Mouse (Mus musculus) thymus, postnatal 25 days (tissue): ENCODE data around the gene Gm12184.
A peak's percentile ranks its signal among the peaks of the same experiment; 100 is the strongest.
"Not testable (repeated sequence)": the region's sequence is repeated elsewhere in the genome, so short reads cannot be mapped to it uniquely, and the experiment has no call there.

Experiments used
- DNase-seq: peaks from one replicate; pipeline ENCODE4 v3.0.0; 2022

Gm12184 gene

DNA sequence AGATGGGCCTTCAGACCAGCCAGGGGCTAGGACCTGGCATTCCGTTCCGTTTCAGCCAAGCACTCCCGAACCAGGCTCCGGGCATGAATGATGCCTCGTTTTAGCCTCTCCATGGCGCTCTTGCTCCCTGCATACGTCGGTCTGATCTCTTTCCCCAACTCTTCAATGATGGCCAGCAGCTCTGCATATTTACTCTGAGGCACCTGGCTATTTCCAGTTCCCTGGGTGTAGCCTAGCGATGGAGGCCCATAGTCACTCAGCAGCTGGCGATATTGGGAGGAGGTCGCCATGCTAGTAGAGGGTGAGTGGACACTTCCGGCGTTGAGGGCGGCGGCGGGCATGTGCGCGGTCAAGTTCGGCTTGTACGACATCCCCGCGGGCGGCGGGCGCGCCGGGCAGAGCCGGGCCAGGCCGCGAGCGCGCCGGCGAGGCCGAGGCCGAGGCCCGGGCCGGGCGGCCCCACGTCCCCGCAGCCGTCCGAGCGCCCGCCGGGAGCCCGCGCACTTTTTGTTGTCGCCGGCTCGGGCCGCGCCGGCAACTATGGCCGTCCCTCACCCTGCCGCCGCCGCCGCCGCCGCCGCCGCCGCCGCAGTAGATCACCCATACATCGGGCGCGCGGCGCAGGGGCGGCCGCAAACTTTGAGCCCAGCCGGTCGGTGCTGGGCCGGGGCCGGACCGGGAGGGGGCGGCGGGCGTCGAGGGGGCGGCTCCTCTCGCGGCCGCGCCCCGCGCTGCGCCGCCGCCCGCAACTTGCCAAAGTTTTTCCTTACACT is at the start of gene Gm12184, which contains the start of gene Trim7:
Gene Gm12184 (minus strand): TSS at position 677 of the 773 bp plus-strand sequence.
Gene Trim7 (plus strand): TSS at position 162 of the 773 bp plus-strand sequence.
- DNase-seq = not testable (repeated sequence)

DNA sequence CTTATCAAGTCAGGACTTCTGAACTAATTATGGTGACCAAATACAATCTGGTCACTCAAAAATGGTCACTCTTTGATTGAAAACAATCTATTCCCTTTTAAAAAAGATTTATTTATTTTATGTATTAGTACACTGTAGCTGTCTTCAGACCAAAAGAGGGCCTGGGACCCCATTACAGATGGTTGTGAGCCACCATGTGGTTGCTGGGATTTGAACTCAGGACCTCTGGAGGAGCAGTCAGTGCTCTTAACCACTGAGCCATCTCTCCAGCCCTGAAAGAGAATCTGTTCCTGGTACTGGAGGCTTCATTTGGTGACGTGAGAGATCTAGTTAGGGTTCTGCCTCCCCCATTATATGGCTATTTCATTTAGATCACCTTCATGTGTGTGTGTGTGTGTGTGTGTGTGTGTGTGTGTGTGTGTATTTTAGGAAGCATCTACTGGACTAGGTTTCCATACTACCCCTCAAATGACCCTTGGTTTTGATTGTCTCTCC is 48.9 kb upstream of the Gm12184 start:
- DNase-seq = not testable (repeated sequence)

DNA sequence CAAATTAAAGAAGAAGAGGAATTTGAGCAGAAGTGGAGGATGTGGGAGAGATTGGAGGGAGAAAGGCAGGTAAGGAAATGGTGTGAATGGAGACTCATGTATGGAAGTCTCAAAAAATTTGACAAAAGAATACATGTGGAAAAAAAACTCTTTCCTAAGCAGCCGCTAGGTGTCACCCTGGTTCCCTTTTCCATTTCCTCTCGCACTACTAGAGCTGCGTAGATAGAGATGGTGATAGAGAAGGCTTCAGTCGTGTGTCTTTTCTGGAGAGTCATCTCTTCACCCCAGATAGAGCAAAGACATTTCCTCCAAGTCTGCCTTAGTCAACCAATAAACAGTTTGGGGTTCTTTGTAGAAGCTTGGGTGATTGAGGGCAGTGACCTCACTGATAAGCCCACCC is 48.0 kb upstream of the Gm12184 start:
- DNase-seq = peak; percentile 76

DNA sequence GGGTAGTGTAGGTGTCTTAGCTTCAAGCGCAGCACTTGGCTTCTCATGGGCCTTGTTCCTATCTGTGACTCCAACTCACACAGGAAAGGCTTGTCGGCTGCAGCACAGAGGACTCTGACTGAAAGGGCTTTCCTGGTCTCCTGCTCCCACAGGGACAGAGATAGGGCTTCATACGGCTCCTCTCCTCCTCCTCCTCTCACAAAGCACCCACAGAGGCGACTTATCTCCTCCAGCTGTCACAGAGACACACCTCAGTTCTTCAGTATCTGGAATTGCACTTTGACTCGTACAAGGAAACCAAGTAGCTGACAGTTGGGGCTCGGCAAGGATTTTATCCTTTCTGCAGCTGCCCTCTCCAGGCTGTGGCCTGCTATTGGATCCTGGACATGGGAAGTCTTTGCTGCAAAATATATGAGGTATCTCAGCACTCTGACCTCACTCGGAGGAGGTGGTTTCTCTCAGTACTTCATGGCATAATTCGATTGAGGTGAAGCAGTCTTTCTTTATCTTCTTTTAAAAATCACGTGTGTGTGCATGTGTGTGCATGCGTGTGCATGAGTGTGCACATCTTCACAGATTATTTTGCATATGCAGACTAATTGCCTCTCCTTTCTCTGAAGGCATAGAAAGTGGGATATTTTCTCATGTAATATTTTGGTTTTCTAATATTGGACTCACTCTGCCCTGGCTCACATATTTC is 47.3 kb upstream of the Gm12184 start:
- DNase-seq = no peak

DNA sequence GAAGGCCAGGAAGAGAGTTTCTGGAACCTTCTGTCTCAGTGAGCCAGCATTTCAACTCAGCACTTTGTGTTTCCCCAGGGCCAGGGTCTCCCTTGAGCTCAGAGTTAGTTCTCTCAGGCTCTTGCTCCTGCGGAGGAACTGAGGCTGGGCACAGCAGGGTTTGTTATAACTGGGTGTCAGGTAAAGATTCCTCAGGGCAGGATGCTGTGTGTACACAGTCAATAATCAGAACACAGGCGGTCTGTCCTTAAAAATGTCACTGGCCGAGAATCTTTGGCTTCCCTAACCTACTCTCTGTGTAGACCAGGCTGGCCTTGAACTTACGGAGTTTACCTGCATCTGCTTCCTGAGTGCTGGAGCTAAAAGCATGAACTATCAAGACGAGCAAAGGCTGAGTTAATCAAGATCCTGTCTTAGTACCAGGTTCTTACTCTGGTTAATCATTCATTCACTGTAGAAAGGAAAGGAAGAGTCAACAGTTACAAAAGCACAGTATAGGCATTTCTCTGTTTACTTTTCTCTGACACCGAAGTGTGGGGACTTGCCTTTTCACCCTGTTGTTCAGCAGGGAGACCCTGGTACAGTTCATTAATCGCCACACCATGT is 46.3 kb upstream of the Gm12184 start:
- DNase-seq = no peak

DNA sequence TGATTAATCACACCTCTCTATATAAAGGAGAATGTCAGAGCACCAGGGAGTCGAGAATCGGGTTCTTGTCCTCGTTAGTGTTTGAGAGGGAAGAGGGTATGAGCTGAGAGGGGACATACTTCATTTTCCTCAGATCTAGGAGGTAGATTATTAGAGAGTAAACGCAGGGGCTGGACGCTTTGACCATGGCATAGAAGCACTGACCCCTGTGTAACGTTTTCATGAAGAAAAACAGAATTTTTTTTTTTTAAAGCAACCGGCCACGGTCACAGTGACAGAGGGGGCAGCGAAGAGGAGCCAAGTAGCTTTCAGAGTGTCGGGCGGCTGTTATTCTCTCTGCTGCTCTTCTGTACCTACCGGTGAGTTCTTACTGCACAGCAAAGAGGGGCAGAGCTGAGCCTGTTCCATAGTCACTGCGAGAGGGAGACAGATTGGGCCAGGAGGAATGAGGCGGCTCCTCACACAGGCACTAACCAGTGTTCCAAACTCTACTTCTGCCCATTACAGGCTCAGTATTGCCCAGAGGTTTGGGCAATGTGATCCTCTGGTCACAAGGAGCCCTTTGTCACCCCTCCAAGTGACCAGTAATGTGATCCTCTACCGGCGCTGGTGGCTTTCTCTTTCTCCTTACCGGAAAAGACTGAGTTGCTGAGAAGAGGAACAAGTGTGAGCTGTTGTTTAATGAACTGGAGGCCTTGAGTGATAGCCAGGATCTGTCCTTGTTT is 45.5 kb upstream of the Gm12184 start:
- DNase-seq = peak; percentile 57

DNA sequence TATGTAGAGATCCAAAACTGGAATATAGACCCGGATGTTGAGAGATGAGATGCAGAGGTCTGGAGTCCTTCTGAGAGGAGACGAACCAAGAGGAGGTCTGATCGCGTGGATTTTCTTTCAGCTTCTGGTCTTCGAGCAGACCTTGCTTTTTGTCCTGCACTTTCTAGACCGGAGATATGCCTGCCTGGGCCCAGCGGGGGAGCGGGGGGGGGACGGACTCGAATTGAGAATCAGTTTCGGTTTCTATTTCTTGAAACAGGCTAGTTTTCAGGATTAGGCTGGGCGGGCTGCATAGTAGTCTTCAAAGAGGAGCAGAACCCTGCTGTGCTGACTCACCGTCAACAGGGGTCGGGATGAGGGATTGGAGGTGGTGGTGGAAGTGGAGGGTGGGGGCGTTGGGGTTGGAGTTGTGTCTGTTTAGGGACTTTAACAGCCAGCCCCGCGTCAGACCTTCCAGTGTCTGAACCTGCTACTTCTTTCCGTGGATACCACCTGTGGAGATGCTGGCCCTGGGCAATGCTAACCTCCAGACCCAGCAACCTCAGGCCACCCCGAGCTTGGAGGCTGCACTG is 44.8 kb upstream of the Gm12184 start, which contains the start of gene Irgm1:
Gene Irgm1 (minus strand): TSS at position 483 of the 572 bp plus-strand sequence.
- peak; percentile 77 for DNase-seq

DNA sequence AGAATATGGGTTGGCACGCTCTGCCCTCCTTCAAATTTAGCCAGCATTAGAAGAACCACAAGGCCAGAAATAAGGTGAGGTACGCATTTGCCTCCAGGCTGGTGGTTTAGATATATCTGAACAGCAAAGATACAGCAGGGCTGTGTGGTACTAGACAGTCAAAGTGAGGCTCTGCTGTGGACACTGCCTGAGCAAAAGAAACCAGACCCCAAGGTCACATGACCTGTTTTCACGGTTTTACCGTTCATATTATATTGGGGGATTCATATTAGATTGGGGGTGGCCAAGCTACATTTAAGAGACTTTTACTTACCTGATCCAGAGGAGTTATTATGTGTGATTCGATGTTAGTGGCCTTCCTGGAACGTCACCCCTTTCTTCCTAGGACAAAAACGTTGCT is 44.3 kb upstream of the Gm12184 start:
- DNase-seq = no peak

DNA sequence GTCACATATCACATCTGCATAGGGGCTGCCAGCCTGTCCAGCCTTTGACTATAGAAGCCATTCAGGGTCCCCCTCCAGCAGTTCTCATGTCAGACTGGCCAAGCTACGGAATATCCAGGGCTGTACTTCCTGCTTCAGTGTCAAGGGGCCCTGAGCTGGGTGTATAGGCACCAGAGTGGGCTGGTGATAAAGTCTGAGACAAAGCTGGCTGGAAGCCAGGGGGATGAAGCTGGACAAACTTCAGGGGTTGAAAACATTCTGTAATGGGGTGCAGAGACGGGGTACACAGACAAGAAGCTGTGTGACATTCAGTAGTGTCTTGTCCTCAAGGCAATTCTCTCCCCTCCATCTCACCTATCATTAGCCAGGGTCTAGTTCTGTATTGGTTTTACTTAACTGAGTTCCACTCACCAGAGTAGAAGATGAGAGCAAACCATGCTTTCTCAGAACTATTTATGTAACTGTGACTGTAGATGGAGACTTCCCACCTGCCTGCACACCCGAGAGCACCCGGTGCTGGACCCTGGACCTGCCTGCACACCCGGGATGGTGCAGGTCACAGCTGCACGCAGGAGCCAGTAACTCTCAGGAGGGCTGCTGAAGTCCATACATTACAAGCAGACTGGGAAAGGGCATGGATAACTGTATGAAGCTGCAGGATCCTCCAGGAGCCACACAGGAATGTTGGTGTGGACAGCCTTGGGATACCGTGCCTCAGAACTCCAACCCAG is 43.1 kb upstream of the Gm12184 start:
- no peak for DNase-seq

DNA sequence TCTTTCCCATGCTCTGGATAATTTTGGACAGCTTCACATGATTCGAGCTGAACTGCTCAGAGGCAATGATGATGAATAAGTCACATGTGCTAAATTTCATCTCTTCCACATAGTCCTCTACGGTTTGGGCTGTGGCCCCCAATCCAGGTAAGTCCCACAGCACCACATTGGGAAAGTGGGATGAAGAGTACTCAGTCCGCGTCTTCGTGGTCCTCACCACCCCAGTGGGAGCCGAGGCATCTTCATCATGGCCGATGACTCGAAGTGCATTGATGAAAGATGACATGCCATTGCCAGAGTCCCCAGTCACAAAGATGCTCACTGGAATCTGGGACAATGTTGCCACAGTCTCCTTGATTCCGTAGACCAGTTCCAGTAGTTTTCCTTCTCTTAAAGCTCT is 40.0 kb upstream of the Gm12184 start:
- no peak for DNase-seq

DNA sequence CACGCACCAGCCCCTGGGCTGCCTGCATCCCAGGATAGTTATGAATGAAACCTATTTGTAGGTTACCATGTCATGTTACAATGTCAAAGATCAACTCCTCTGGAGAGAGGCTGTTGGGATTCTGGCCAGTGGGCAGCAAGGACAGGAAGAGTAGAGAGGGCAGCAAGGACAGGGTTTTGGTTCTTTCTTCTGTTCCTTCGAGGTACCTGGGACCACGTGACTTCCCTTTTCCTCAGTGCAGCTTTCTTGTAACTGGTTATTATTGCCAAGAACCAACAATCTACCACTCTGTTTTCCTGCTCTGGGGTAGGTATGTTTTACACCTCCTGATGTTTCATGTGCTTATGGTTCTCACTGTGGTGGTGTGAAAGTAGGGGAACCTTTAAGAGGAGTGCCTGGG is 37.4 kb upstream of the Gm12184 start:
- no peak for DNase-seq

DNA sequence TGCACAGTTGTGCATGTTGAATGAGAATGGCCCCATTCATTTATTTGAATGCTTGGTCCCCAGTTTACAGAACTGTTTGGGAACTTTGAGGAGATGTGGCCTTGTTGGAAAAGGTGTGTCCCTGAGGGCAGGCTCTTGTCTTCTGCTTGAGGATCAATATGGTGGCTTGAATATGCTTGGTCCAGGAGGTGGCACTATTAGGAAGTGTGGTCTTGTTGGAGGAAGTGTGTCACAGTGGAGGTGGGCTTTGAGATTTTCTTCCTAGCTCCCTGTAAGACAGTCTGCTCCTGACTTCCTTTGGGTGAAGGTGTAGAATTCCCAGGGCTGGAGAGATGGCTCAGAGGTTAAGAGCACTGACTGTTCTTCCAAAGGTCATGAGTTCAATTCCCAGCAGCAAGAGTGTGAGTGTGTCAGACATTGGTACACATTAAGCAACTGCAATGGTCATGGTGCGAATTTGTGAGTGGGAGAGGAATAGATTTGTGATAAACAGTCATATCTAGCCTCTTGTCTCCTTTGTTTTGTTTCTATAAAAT is 36.4 kb upstream of the Gm12184 start:
- no peak for DNase-seq

DNA sequence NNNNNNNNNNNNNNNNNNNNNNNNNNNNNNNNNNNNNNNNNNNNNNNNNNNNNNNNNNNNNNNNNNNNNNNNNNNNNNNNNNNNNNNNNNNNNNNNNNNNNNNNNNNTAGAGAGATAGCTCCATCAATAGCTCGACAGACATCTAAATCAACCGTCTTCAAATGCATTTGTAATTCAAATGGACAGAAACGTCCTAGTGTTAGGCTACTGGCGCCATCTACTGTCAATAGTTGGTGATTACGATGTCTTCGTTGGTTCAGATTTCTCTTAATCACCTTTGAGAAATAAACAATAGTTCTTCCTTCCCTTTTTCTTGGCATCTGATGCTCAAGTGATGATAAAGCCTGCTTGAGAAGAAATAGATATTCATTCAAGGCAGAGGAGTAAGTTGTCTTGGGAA is 32.6 kb upstream of the Gm12184 start:
- peak; percentile 51 for DNase-seq

DNA sequence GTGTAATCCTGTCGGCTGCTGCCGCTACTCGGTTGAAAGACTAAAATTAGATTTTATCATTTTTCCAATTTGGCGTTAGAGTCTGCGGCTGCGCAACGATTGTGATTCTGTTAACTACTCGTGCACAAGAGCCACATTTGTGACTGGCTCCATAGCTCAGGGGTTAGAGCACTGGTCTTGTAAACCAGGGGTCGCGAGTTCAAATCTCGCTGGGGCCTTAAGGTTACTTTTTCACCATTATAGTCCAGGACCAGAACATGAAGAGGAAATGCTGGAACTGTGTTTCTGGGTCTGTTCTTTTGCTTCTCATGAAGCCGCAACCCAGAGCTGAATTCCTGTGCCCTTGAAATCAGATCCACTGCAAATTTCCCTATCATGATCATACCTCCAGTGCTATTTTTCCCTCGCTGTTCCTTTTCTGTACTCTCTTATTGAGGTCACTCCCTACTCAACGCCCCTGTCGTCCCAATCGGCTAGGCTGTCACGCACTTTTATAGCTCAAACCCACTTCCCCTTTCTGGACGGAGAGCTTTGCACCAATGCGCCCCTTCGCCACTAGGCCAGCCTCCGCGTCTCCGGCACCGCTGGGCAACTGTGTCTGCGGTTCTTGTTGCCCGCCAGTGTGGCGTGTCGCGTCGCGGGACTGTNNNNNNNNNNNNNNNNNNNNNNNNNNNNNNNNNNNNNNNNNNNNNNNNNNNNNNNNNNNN is 27.2 kb upstream of the Gm12184 start:
- peak; percentile 90 for DNase-seq

DNA sequence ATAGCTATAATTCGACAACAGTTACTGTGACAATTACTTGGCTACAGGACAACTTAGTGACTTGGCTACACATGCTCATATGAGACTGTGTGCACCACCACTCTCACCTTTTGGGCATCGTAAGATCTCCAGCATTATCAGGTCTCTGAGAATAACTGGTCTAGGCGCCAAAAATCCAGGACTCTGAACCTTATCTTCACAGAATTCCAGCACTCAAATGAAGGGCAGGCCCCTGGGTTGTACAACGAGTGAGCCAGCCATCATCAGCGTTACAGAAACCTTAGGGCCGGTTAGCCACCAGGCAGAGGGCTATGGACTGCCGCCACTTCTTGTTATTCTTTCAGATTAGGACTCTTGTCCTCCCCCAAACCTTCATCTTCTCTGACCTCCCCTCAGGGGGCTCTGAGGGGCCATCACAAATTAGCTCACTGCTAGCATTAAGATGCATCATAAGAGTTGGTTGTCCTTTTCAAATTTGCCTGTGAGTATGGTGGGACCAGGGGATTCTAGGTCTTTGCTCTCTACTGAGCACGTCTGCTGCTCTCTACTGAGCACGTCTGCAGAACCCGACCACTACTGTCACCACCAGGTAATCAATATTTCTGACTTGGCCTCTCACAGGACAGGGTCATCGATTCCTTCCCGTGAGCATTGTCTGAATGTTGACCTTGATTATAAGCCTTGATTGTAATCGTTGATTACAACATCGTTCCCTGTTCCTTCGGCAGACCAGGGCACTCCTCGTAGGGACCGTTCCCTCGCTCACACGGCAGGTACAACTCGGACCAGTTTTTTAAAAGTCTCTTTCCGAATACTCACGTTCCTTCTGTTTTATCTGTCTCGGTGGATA is 26.4 kb upstream of the Gm12184 start:
- no peak for DNase-seq

DNA sequence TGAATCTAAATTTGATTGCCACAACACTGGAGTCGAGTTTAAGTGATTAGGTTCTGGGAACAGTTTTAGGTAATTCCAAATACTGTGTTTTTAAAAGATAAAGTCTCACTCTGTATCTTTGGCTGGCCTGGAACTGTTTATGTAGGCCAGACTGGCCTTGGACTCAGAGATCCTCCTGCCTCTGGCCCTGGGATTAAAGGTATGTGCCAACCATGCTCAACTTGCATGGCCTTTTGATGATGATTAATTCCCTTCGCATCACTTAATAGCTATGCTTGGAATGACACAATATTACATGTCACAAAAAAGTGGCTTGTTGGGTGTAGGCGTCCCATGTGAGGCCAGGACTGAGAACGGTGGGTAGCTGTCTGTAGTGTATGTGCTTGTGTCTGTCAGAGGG is 25.7 kb upstream of the Gm12184 start:
- no peak for DNase-seq

DNA sequence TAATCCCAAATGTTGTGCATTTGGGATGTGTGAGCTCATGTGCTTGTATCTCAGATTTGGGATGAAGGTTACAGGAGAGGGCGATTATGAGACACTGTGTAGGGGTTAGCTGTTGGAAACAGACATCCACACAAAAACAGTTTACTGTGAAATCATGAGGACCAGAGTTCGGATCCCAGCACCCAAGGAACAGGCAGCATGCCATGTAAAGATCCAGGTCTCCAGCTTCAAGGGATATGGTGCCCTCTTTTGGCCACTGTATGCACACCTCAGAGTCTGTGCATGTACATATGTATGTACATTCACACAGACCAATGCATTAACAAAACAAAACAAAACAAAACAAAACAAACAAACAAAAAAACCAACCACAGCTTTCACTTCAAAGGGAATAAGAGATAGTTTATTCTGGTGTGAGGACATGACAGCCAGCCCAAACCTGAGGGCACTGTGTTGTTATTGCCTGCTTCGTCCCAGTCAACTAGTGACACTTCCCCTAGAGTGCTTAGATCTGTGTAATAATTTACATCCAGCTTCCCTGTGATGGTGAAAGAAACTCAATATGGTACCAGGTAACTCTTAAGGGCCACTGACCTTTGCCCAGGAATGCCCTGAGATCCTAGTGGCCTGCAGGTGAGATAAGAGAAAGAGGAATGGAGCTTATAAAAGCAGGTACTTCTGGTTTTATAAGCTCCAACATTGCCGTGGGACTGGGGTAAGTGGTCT is 25.0 kb upstream of the Gm12184 start:
- no peak for DNase-seq

DNA sequence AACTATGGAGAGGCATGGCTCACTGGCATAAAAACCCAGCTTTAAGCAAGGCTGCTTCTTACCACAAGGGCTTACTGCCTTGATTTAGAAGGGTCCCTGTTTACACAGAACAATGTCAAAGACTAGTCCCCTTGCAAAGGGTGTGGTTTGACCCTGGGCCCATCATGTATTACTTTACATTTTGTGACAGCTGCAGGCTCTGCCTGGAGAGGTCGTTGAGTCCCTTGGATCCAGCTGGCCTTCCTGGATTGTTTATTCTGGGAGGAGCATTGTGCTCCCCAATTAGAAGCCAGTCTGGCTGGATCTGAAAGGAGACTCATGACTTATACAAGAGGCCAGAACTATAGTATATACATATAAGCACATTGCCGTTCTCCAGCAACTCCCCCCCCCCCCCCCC is 23.8 kb upstream of the Gm12184 start:
- DNase-seq = no peak

DNA sequence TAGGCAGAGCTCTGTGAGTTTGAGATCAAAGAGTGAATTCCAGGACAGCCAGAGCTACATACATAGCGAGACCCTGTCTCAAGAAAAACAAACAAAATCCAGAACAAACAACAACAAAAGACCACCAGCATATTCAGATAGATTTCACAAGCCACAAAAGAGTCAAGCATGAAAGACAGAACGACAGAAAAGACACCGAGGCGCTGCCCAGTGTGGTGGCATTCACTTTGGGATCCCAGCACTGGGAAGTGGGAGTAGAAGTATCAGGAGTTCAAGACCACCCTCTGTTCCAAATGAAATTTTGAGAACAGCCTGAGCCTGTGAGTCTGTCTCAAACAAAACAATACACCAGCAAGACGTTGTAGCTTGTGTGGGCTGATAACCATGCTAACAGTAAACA is 20.4 kb upstream of the Gm12184 start:
- DNase-seq = no peak
